8 mouse cellular contexts compared by ENCODE assay signal in genomic region chr5:33628820-33629300, GRCm38 (mm10). TPM values are rescaled to one million over a fixed set of nuclear protein-coding genes. Genes with fewer than 3 reads are reported as not detected.
DNase-seq lines count a peak whose midpoint lies in the region; ATAC-seq and TF ChIP-seq lines count a peak whose summit lies in the region.

No protein-coding gene starts in this region.

- 1% methylated on average over 24 of the region's 24 CpGs for WGBS in liver, adult 2 months
- WGBS in midbrain, embryonic 16.5 days: under 1% methylated on average over 22 of the region's 24 CpGs

- H3K4me1 ChIP-seq in liver, adult 2 months (ENCODE audit: control insufficient read depth, insufficient read depth, low read length): peaks cover 15% of the 10 kb centered on the region
- peaks cover 16% of the 10 kb centered on the region for H3K4me1 ChIP-seq in midbrain, embryonic 16.5 days (ENCODE audit: control insufficient read depth, insufficient read depth, low read length)

- peaks cover 15% of the 10 kb centered on the region for H3K79me2 ChIP-seq in liver, adult 2 months (ENCODE audit: control insufficient read depth, insufficient read depth, low read length)

- H3K4me2 ChIP-seq in midbrain, embryonic 16.5 days (ENCODE audit: low read length): peak overlapping the region; percentile 94

- DNase-seq in right cerebral cortex, postnatal 10 days (ENCODE audit: low spot score in 2 of 2): peak; percentile 66 to 72
- no peak for DNase-seq in right cerebral cortex, postnatal 25 days
- DNase-seq in c-Kit-positive CD71-negative TER-119-negative erythroid progenitor cells, embryonic 14.5 days (ENCODE audit: low read depth): peak; percentile 46
- DNase-seq in frontal cortex, postnatal 25 days (ENCODE audit: low spot score in 2 of 2): peak; percentile 15 to 25
- peak; percentile 54 for DNase-seq in liver, adult 2 months (ENCODE audit: extremely low read depth, low read depth, low spot score)
- DNase-seq in thymus, postnatal 36 days: peak; percentile 66 to 74

- H3K4me3 ChIP-seq in liver, adult 2 months (ENCODE audit: insufficient read depth, low read depth, low read length): peak overlapping the region; percentile 81
- peak overlapping the region; percentile 84 for H3K4me3 ChIP-seq in midbrain, embryonic 16.5 days (ENCODE audit: low read depth, low read length)

- peak overlapping the region; percentile 89 for H3K9ac ChIP-seq in liver, adult 2 months (ENCODE audit: low read depth, low read length)
- peak overlapping the region; percentile 84 for H3K9ac ChIP-seq in midbrain, embryonic 16.5 days (ENCODE audit: low read depth, low read length)

- 0 out of 2 replicates have a peak, but pooled peaks have one; percentile 9 for TF ChIP-seq POLR2A in liver, adult 2 months (IDR thresholded peaks at IDR 0.05; ENCODE audit: extremely low read depth, insufficient read depth, low read length)

- H3K9me3 ChIP-seq in midbrain, embryonic 16.5 days (replicated peaks; ENCODE audit: control insufficient read depth, low read length, poor library complexity, severe bottlenecking): no peaks in the 10 kb centered on the region

- H3K27me3 ChIP-seq in liver, adult 2 months (ENCODE audit: control insufficient read depth, insufficient read depth, low read length): no peaks in the 10 kb centered on the region
- no peaks in the 10 kb centered on the region for H3K27me3 ChIP-seq in midbrain, embryonic 16.5 days (ENCODE audit: control insufficient read depth, insufficient read depth, low read depth, low read length)

- peak; percentile 39 for ATAC-seq in inflammation-experienced regulatory T-cells, adult 6 months
- ATAC-seq in midbrain, embryonic 16.5 days: no peak; the same call in 1 of the 2 replicates

- H3K27ac ChIP-seq in liver, adult 2 months (replicated peaks; ENCODE audit: insufficient read depth, low read depth, low read length): peak overlapping the region; percentile 61
- H3K27ac ChIP-seq in midbrain, embryonic 16.5 days (ENCODE audit: low read length): peak overlapping the region; percentile 88

- TF ChIP-seq CTCF in liver, adult 2 months (IDR thresholded peaks at IDR 0.05; ENCODE audit: low read depth, low read length): no peak

- peaks cover 2% of the 10 kb centered on the region; the same call in 1 of the 2 replicates for H3K36me3 ChIP-seq in liver, adult 2 months (ENCODE audit: control insufficient read depth, insufficient read depth, low read length)
- H3K36me3 ChIP-seq in midbrain, embryonic 16.5 days (ENCODE audit: control insufficient read depth, insufficient read depth, low read length): no peaks in the 10 kb centered on the region

RNA-seq across cellular contexts. Expression of gene Fam53a, which starts 0.6 kb away (rescaled TPM):
- polyA plus RNA-seq in inflammation-experienced regulatory T-cells, adult 6 months (2017; shearing (Covaris generic)): 10 to 100 TPM; 17.8 to 23.6 (median 22.2) TPM
- 9.4 and 13.0 TPM in 2 replicates for total RNA-seq in liver, adult 2 months (2014; rRNA removed)
- 19.4 and 21.6 TPM in 2 replicates for polyA plus RNA-seq in liver, adult 2 months (2012; rRNA removed)
- 30.3 and 31.0 TPM in 2 replicates for polyA plus RNA-seq in midbrain, embryonic 16.5 days (2015; fragmentation: Nextera tagmentation; extraction: Ambion mirVana)

RNA-seq across cellular contexts. Expression of gene Gm9903, which starts 0.9 kb away (rescaled TPM):
- polyA plus RNA-seq in inflammation-experienced regulatory T-cells, adult 6 months (2017; shearing (Covaris generic)): under 1 TPM; 0.63 to 0.82 (median 0.66) TPM
- 0.09 and 0.34 TPM in 2 replicates for total RNA-seq in liver, adult 2 months (2014; rRNA removed)
- 0.06 TPM in 1 of 2 replicates, not detected in the other for polyA plus RNA-seq in liver, adult 2 months (2012; rRNA removed)
- polyA plus RNA-seq in midbrain, embryonic 16.5 days (2015; fragmentation: Nextera tagmentation; extraction: Ambion mirVana): 0.70 and 0.89 TPM in 2 replicates

RNA-seq across cellular contexts. Expression of gene Slbp, which starts 23.5 kb away (rescaled TPM):
- 100 to 1,000 TPM; 121 to 329 (median 129) TPM for polyA plus RNA-seq in inflammation-experienced regulatory T-cells, adult 6 months (2017; shearing (Covaris generic))
- 20.7 TPM in 2 replicates for total RNA-seq in liver, adult 2 months (2014; rRNA removed)
- polyA plus RNA-seq in liver, adult 2 months (2012; rRNA removed): 5.6 and 6.3 TPM in 2 replicates
- polyA plus RNA-seq in midbrain, embryonic 16.5 days (2015; fragmentation: Nextera tagmentation; extraction: Ambion mirVana): 119 and 123 TPM in 2 replicates

RNA-seq across cellular contexts. Expression of gene Tacc3, which starts 29.1 kb away (rescaled TPM):
- 100 to 1,000 TPM in 1 of 3 experiments, 10 to 100 TPM in 2; 19.1 to 147 (median 22.1) TPM for polyA plus RNA-seq in inflammation-experienced regulatory T-cells, adult 6 months (2017; shearing (Covaris generic))
- 0.92 and 2.3 TPM in 2 replicates for total RNA-seq in liver, adult 2 months (2014; rRNA removed)
- 0.82 and 1.3 TPM in 2 replicates for polyA plus RNA-seq in liver, adult 2 months (2012; rRNA removed)
- 25.0 and 28.4 TPM in 2 replicates for polyA plus RNA-seq in midbrain, embryonic 16.5 days (2015; fragmentation: Nextera tagmentation; extraction: Ambion mirVana)

RNA-seq across cellular contexts. Expression of gene Tmem129, which starts 29.4 kb away (rescaled TPM):
- polyA plus RNA-seq in inflammation-experienced regulatory T-cells, adult 6 months (2017; shearing (Covaris generic)): 10 to 100 TPM; 26.3 to 33.7 (median 32.2) TPM
- 12.0 and 13.8 TPM in 2 replicates for total RNA-seq in liver, adult 2 months (2014; rRNA removed)
- 39.8 and 41.0 TPM in 2 replicates for polyA plus RNA-seq in liver, adult 2 months (2012; rRNA removed)
- polyA plus RNA-seq in midbrain, embryonic 16.5 days (2015; fragmentation: Nextera tagmentation; extraction: Ambion mirVana): 29.1 and 29.7 TPM in 2 replicates

Comparison
In these comparisons a context has a peak if more than half of its experiments do, and no peak if none do; other contexts are left out.
1. RNA of gene Slbp, which starts 23.5 kb away (polyA plus RNA-seq): 121 to 329 TPM in inflammation-experienced regulatory T-cells, adult 6 months and 119 to 123 TPM in midbrain, embryonic 16.5 days; 5.6 to 6.3 TPM in liver, adult 2 months; every median in the first group is over 10 times any median in the second.